Mouse (Mus musculus) C2C12 (cell line): Measurements from ENCODE around the gene Ccdc138. TPM values are rescaled to one million over a fixed set of nuclear protein-coding genes. Genes with fewer than 3 reads are reported as not detected.

Experiments used
- H3K27me3 ChIP-seq: one replicate; pipeline ENCODE4 v1.6.1; 2011; ENCODE audit not compliant: control insufficient read depth, insufficient read depth, insufficient read length
- H3K36me3 ChIP-seq: one replicate; pipeline ENCODE4 v1.6.1; 2011; ENCODE audit not compliant: control insufficient read depth, insufficient read depth
- H3K4me3 ChIP-seq: one replicate; pipeline ENCODE4 v1.5.1; 2011; ENCODE audit warnings: mild to moderate bottlenecking, control low read depth; ENCODE audit not compliant: poor library complexity, insufficient read depth, severe bottlenecking
- H3K79me2 ChIP-seq: one replicate; pipeline ENCODE4 v1.6.1; 2011; ENCODE audit not compliant: control insufficient read depth, insufficient read depth
- H3K79me3 ChIP-seq: one replicate; pipeline ENCODE4 v1.6.1; 2011; ENCODE audit warnings: low read depth, control low read depth
- H3ac ChIP-seq: one replicate; pipeline ENCODE3; 2011; ENCODE audit warnings: low read depth; ENCODE audit not compliant: control insufficient read depth, insufficient read length
- CEBPB ChIP-seq: IDR thresholded peaks from one replicate; pipeline ENCODE4 v1.6.1; 2011; ENCODE audit warnings: low read depth, mild to moderate bottlenecking, control low read depth, moderate library complexity
- CTCF ChIP-seq: IDR thresholded peaks from one replicate; pipeline ENCODE4 v1.5.1; 2011; ENCODE audit not compliant: control insufficient read depth, insufficient read depth, insufficient read length
- FOSL1 ChIP-seq: IDR thresholded peaks from one replicate; pipeline ENCODE4 v1.8.0; 2011; ENCODE audit warnings: mild to moderate bottlenecking, low read length; ENCODE audit not compliant: poor library complexity, insufficient read depth, severe bottlenecking
- MAX ChIP-seq: IDR thresholded peaks from one replicate; pipeline ENCODE4 v1.6.1; 2011; ENCODE audit warnings: mild to moderate bottlenecking, control low read depth
- MYOD1 ChIP-seq: IDR thresholded peaks from one replicate; pipeline ENCODE4 v1.6.1; 2011; ENCODE audit warnings: low read depth; ENCODE audit not compliant: control insufficient read depth, insufficient read length
- MYOG ChIP-seq: IDR thresholded peaks from one replicate; pipeline ENCODE4 v1.6.1; 2011; ENCODE audit not compliant: control insufficient read depth, insufficient read length; ENCODE audit errors: extremely low read depth
- USF1 ChIP-seq: IDR thresholded peaks from one replicate; pipeline ENCODE4 v1.6.1; 2011; ENCODE audit warnings: low read depth, mild to moderate bottlenecking, control low read depth, moderate library complexity
- polyA plus RNA-seq: library from polyadenylated mRNA; unstranded; fragments of >200 nt; fragmentation: generic; extraction: Trizol; gene quantifications from one replicate; pipeline ENCODE4 v1.2.1, GENCODE M21; 2012; ENCODE audit warnings: missing spikeins

Gene Ccdc138
- polyA plus RNA-seq, 1 experiment: 0.91 TPM

DNA sequence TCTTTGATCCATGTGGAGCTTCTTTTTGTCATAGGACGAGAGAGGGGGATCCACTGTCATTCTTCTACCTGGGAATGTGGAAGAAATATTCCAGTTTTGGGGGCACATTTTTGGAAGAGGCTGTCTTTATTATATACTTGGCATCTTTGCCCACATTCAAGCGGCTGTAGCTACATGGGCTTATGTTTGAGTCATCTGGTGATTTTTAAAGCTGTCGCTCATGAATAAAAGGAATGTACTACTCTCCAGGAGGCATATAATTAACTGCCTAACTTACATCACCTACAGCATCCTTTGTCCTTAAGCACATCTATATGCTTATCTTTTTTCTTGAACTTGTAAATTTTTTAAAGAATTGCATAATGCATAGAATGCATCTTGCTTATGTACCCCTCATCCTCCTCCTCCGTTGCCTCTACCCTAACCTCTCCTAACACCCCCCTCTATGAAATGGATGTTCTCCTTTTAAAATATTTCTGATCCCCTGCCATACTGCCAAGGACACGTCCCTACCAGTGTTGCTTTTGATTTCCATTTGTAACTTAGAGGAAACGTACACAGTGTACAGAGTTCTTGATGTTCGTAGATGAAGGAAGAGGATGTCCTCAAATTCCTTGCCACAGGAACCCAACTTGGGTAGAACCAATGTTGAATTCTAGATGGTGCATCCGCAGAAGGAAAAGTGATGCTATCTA, 57.1 kb downstream of the Ccdc138 start:
- TF ChIP-seq MAX (no peak), FOSL1 (no peak), USF1 (no peak), CEBPB (no peak), CTCF (no peak), MYOD1 (no peak), MYOG (no peak)
- H3ac ChIP-seq: no peak overlapping the region
- no peaks in the 10 kb centered on the region for H3K79me3 ChIP-seq
- no peaks in the 10 kb centered on the region for H3K36me3 ChIP-seq
- no peaks in the 10 kb centered on the region for H3K27me3 ChIP-seq
- no peaks in the 10 kb centered on the region for H3K79me2 ChIP-seq
- no peak overlapping the region for H3K4me3 ChIP-seq

DNA sequence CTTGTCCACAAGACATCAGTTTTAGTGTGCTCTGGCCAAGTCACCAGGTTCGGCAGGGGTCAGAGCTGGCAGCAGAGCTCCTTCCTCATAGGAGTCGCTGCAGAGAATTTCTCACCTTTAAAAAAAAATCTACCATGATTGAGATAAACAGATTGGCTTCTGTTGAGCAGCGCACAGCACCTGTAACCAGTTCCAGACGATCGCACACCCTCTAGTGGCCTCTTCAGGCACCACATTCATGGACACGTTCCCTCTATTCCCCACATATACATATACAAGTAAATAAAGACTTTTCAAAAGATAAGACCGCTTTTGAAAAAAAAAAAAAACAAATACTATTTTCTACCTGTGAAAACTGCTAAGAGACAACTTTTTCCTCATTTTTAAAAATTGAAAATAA, 61.4 kb downstream of the Ccdc138 start:
- H3K27me3 ChIP-seq: no peaks in the 10 kb centered on the region
- TF ChIP-seq USF1: no peak
- no peak for TF ChIP-seq MYOG
- H3K4me3 ChIP-seq: no peak overlapping the region
- H3K79me3 ChIP-seq: no peaks in the 10 kb centered on the region
- no peak overlapping the region for H3ac ChIP-seq
- H3K36me3 ChIP-seq: no peaks in the 10 kb centered on the region
- no peaks in the 10 kb centered on the region for H3K79me2 ChIP-seq

DNA sequence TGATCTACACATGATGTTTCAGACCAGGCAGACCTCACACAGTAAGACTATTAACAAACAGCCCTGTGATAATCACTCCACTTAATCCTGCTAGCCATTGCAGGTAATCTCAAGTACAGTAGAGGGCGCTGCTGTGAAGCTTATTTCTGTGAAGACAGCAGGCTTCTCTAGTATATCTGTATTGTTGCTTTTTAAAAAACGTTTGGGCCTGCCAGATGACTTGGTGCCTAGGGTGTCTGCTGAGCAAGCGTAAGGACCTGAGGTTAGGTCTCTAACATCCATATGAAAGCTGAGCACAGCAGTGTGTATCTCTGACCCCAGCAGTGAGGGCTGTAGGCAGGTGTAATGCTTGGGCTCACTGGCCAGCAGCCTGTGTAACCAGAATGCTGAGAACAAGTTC, 62.2 kb downstream of the Ccdc138 start:
- no peaks in the 10 kb centered on the region for H3K79me2 ChIP-seq

DNA sequence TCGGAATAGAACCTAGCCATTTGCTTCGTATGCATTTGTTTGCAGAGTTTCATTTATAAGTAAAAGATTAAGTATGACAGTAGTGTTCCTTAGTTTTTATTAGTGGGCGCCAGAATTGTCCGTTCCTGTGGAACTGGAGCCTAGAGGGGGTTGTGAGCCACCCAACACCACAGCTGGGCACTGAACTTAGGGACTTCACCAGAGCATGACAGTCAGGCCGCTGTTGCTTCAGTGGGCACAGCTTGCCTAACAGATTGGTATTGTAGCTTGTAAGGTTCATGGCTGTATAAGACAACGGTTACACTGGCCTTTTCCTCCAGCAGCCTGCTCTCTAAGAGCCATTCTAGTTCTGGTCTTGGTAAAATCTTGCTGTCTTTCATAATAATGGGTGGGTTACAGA, 62.8 kb downstream of the Ccdc138 start:
- no peak overlapping the region for H3K4me3 ChIP-seq
- no peaks in the 10 kb centered on the region for H3K79me3 ChIP-seq
- no peak overlapping the region for H3ac ChIP-seq
- H3K79me2 ChIP-seq: no peaks in the 10 kb centered on the region
- H3K27me3 ChIP-seq: no peaks in the 10 kb centered on the region
- TF ChIP-seq CEBPB (no peak), USF1 (no peak), MYOG (no peak), CTCF (no peak), FOSL1 (no peak), MAX (no peak), MYOD1 (no peak)
- no peaks in the 10 kb centered on the region for H3K36me3 ChIP-seq

More for the DNA sequence above, 62.2 kb downstream of the Ccdc138 start:
- TF ChIP-seq USF1 (no peak), FOSL1 (no peak), MYOD1 (no peak), CEBPB (no peak), MAX (no peak), MYOG (no peak), CTCF (no peak)
- H3ac ChIP-seq: no peak overlapping the region
- H3K27me3 ChIP-seq: no peaks in the 10 kb centered on the region
- H3K4me3 ChIP-seq: no peak overlapping the region
- no peaks in the 10 kb centered on the region for H3K79me3 ChIP-seq
- H3K36me3 ChIP-seq: no peaks in the 10 kb centered on the region

DNA sequence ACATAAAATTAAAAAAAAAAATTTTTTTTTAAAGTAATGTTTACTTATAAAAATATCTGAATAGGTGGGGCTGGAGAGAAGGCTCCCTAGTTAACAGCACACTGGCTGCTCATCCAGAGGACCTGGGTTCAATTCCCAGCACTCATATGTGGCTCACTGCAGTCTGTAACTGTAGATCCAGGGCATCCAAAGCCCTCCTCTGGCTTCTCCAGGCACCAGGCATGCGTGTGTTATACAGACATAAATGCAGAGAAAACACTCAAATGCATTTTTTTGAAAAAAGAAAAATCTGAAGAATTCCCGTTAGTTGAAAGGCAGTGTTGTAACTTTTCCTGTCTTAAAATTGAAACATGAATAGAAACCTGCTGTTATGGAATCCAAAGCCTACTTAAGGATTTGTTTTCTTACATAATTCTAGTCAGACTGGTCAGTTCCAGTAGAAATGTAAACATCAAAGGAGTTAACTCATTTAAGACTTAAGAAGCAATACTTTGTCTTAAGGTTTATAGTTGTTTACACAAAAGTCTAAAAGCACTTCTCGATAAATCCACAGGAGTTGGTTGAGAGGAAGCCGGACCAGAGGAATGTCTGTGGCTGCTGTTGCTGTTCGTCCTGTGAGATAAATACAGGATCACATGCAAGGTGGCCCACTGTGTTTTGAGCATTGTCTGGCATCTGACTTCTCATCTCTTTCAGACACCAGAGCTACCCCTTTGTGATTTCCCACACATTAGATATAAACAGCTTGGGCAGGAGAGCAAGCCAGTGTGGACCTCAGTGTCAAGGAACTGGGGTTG, 87.9 kb downstream of the Ccdc138 start:
- Histone ChIP-seq H3K4me3 (no peak overlapping the region), H3K79me2 (no peaks in the 10 kb centered on the region), H3K36me3 (no peaks in the 10 kb centered on the region), H3K27me3 (no peaks in the 10 kb centered on the region), H3K79me3 (no peaks in the 10 kb centered on the region), H3ac (no peak overlapping the region)
- TF ChIP-seq USF1 (no peak), CTCF (no peak), FOSL1 (no peak), MAX (no peak), MYOG (no peak), MYOD1 (no peak), CEBPB (no peak)
